Mouse (Mus musculus): ENCODE measurements around the gene Map1b. TPM values are rescaled to one million over a fixed set of nuclear protein-coding genes. Genes with fewer than 3 reads are reported as not detected.
A peak's percentile ranks its signal among the peaks of the same experiment; 100 is the strongest.

The Map1b gene
- polyA plus RNA-seq (2016; fragmentation: Nextera tagmentation; extraction: Ambion mirVana), result 1,306 and 1,372 TPM in 2 replicates

DNA sequence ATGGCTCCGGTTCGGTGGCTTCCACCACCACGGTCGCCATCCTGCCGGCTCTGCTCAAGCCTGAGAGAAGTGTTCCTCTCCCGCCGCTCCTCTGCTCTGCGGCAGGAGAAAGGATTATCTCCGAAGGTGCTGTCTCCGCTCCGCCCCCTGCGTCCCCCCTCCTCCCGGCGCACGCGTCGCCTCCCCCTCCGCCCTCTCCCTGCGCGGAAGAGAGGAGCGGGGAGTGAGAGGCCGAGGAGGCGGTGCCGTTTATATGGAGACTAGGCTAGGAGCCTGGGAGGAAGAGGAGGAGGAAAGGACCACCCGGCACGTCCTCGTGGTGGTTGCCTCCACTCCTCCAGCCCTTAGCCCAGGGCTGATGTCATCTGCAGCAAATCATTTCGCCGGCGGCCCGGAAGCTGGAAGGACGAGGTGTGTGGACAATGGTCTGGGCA is at the start of gene Map1b:
TSS of gene Map1b (minus strand) at position 93 of the 434 bp plus-strand sequence.
- peak within 1 kb of the TSS; percentile 62 for H3K4me2 ChIP-seq
- under 1% methylated on average over 22 of the region's 32 CpGs for WGBS
- no peaks in the 10 kb centered on the region for H3K27me3 ChIP-seq
- 0 out of 2 replicates have a peak, but pooled peaks cover 4% of the 10 kb centered on the region for H3K36me3 ChIP-seq (replicated peaks)
- H3K9me3 ChIP-seq, result no peaks in the 10 kb centered on the region
- peak; percentile 88 for ATAC-seq (ENCODE audit: low FRiP score)
- peak within 1 kb of the TSS; percentile 91 for H3K4me3 ChIP-seq (replicated peaks)
- peaks cover 25% of the 10 kb centered on the region for H3K4me1 ChIP-seq
- H3K27ac ChIP-seq, result peak within 1 kb of the TSS; percentile 99
- H3K9ac ChIP-seq, result peak within 1 kb of the TSS; percentile 91

DNA sequence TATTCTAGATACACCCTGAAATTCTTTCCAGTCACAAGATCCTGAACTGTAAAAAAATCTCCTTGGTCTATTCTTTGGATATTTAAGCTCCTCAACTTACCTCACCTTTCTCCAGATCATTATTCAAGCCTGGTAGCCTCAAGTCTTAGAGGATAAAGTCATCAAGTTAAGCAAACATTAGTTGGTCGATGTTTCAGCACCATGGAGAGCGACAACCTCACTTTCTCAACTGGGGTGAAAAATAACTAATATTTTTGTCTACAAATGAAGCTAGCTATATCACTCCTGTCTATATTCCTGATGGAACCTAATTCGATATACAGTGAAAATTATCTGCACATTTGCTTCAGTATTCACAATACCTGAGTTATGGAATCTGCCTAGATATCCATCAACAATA is 48.0 kb upstream of the Map1b start:
- no peaks in the 10 kb centered on the region for H3K9me3 ChIP-seq
- H3K4me1 ChIP-seq, result peaks cover 29% of the 10 kb centered on the region
- no peaks in the 10 kb centered on the region for H3K27me3 ChIP-seq
- no peak overlapping the region for H3K9ac ChIP-seq
- ATAC-seq (ENCODE audit: low FRiP score), result no peak
- WGBS, result 38% methylated on average over 3 of the region's 3 CpGs
- no peaks in the 10 kb centered on the region for H3K36me3 ChIP-seq (replicated peaks)
- no peak overlapping the region for H3K4me3 ChIP-seq (replicated peaks)
- H3K4me2 ChIP-seq, result no peak overlapping the region
- H3K27ac ChIP-seq, result no peak overlapping the region

DNA sequence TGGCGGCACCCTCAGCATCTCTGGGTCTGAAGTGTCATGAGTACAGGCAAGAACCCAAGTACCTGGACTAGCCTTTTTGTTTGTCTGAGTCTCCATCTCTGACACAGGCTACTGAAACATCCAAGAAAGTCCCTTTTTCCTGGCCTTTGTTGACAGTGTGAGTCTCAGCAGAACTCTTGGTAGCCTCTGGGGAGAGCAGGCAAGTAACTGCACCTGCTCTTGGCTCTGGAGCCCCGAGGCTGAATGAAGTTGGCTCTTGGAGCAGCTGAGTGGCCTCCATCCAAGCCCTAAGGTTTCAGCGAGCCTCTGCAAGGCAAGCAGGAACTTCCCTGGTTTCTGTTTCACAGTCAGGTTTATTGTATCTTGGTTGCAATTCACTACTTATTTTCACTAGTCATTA is 46.7 kb upstream of the Map1b start:
- no peak overlapping the region for H3K4me3 ChIP-seq (replicated peaks)
- no peak for ATAC-seq (ENCODE audit: low FRiP score)
- no peak overlapping the region for H3K9ac ChIP-seq
- 56% methylated on average over 3 of the region's 3 CpGs for WGBS
- H3K4me2 ChIP-seq, result no peak overlapping the region
- H3K4me1 ChIP-seq, result peaks cover 29% of the 10 kb centered on the region
- H3K36me3 ChIP-seq (replicated peaks), result no peaks in the 10 kb centered on the region
- no peak overlapping the region for H3K27ac ChIP-seq
- 0 out of 2 replicates have a peak, but pooled peaks cover 4% of the 10 kb centered on the region for H3K27me3 ChIP-seq
- H3K9me3 ChIP-seq, result no peaks in the 10 kb centered on the region

DNA sequence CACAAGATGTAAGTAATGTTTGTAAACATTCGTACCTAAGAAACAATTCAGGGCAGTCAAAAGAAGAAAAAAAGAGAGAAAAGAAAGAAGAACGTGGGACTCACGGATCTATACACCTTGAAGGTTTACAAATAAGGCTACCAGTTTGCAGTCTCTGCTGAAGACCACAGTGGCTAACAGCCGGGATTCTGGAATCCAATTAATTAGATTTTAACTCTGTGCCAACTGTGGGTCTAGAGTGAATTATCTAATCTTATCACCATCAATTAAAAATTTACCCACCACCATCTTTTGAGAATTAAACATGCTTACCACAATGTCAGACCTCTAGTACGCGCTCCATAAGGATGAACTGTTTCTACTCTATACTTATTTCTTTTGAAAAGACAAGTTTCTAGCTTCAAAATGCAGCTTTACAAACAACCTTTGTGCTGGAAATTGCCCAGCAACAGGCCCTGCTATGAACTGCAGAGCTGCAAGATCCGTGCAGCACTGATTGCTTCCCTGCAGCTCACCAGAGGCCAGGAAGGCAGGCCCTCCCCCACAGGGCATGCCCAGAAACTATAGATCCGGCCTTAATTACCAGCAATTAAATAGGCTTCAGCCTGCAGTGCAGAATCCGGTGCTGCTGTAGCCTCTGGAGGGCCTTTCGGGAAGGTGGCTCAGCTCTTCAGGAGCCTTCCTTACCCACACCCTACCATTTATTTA is 45.7 kb upstream of the Map1b start:
- Histone ChIP-seq H3K4me1 (peaks cover 29% of the 10 kb centered on the region), H3K4me2 (0 out of 2 replicates have a peak overlapping the region, but pooled peaks have one; percentile 10), H3K27me3 (0 out of 2 replicates have a peak, but pooled peaks cover 4% of the 10 kb centered on the region), H3K27ac (peak overlapping the region; percentile 74), H3K4me3 (replicated peaks) (no peak overlapping the region), H3K9ac (no peak overlapping the region), H3K36me3 (replicated peaks) (no peaks in the 10 kb centered on the region), H3K9me3 (no peaks in the 10 kb centered on the region)
- ATAC-seq (ENCODE audit: low FRiP score), result peak; percentile 84; the same call in 1 of the 2 replicates
- 18% methylated on average over 10 of the region's 10 CpGs for WGBS

DNA sequence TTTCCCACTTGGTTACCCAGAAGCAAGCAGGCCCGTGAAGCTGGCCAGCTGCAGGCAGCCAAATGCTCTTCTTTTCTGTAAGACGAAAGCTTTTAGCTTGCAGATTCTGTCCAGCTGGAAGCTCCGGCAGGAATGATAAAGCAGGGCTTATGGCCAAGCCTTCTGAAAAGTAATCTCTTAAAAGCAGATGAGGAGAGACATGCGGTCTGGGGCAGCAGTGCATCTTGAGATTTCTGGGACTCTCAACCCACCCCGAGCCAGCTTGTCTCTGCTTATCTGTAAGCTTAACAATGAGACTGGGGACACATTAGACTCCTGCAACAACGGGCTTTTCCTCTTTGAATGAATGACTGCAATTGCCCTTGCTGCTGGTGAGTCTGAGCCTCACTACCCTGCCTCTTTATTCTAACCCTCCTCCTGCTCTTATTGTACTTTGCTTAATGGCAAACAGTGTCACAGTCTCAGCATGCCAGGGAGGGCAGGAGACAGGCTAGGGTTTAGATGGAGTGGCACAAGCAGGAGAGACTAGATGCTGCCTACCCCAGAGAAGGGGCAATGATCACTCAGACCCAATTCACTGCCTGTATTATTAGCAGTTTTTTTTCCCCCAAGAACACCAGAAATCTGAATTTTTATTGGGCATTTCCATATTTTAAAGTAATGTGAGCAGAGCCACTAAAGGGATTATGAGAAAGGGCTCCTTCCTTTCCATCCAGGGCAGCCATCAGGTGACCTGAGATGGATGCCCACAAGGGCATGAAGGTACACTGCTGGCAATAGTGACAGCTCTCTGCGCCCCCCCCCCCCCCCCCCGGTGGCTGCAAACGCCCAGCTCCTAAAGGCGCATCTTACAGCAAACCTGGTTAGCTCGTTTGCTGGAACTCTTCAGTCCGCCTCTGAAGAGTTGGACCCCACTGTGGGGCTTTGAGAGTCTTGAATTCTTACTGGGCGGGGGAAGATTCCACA is 44.6 kb upstream of the Map1b start:
- H3K27me3 ChIP-seq, result 0 out of 2 replicates have a peak, but pooled peaks cover 4% of the 10 kb centered on the region
- H3K36me3 ChIP-seq (replicated peaks), result no peaks in the 10 kb centered on the region
- H3K4me1 ChIP-seq, result peaks cover 29% of the 10 kb centered on the region
- H3K4me2 ChIP-seq, result no peak overlapping the region
- WGBS, result 30% methylated on average over 10 of the region's 13 CpGs
- no peak overlapping the region for H3K4me3 ChIP-seq (replicated peaks)
- ATAC-seq (ENCODE audit: low FRiP score), result peak; percentile 49; the same call in 1 of the 2 replicates
- H3K27ac ChIP-seq, result peak overlapping the region; percentile 74
- no peaks in the 10 kb centered on the region for H3K9me3 ChIP-seq
- no peak overlapping the region for H3K9ac ChIP-seq

DNA sequence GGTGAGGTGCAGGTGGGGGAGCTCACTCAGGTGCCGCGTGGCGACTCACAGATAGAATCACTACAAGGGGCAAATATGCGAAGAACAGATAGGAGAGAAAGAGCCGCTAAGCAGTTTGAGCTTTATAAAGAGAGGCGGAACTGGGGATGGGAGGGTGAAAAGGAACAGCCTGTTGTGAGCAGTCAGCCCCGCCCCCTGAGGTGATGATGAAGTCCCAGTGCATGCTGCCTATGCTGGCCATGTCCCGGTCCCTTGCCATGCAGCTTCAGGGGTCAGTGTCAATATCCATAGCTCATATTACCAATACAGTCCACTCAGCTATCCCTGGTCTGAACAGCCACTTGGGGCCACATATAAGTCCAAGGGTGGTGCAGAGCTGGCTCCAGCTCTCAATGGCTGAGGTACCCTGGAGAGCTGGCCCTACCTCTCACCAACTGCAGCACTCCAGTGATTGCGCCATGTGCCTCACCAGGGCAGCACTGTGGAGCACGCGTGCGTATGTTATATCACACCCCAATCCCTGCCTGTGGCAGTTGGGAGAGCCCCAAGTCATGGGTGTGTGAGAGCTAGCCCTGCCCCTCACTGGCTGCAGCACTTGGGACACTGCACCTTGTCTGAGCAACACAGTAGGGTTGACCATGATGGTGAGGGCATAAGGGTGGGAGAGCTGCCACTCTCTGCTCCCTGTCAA is 42.0 kb upstream of the Map1b start:
- no peak for ATAC-seq (ENCODE audit: low FRiP score)
- no peak overlapping the region for H3K9ac ChIP-seq
- H3K4me1 ChIP-seq, result peaks cover 34% of the 10 kb centered on the region
- 65% methylated on average over 12 of the region's 12 CpGs for WGBS
- H3K4me2 ChIP-seq, result no peak overlapping the region
- H3K27ac ChIP-seq, result no peak overlapping the region
- no peak overlapping the region for H3K4me3 ChIP-seq (replicated peaks)
- no peaks in the 10 kb centered on the region for H3K36me3 ChIP-seq (replicated peaks)
- H3K9me3 ChIP-seq, result no peaks in the 10 kb centered on the region
- H3K27me3 ChIP-seq, result 0 out of 2 replicates have a peak, but pooled peaks cover 4% of the 10 kb centered on the region

DNA sequence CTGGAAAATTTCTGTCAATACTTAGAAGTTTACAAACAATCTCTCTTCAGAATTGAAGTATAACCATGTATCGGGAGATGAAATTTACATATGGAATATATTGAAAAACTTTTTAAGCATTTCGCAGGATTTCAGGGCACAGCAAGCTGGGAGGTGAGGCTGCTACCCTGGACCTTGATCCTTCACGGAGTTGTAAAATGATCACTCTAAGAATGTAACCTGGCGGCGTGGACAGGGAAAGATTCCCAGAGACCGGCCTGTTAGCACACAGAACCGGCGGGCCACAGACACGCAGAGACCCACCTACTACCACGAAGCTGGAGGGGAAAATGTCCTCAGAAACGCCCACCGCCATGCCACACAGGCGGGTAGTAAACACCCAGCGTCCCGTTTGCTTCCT is 41.5 kb upstream of the Map1b start:
- no peak for ATAC-seq (ENCODE audit: low FRiP score)
- WGBS, result 74% methylated on average over 15 of the region's 15 CpGs
- no peak overlapping the region for H3K27ac ChIP-seq
- peaks cover 30% of the 10 kb centered on the region for H3K4me1 ChIP-seq
- no peak overlapping the region for H3K4me2 ChIP-seq
- no peaks in the 10 kb centered on the region for H3K36me3 ChIP-seq (replicated peaks)
- no peak overlapping the region for H3K9ac ChIP-seq
- 0 out of 2 replicates have a peak, but pooled peaks cover 4% of the 10 kb centered on the region for H3K27me3 ChIP-seq
- H3K9me3 ChIP-seq, result no peaks in the 10 kb centered on the region
- H3K4me3 ChIP-seq (replicated peaks), result no peak overlapping the region

DNA sequence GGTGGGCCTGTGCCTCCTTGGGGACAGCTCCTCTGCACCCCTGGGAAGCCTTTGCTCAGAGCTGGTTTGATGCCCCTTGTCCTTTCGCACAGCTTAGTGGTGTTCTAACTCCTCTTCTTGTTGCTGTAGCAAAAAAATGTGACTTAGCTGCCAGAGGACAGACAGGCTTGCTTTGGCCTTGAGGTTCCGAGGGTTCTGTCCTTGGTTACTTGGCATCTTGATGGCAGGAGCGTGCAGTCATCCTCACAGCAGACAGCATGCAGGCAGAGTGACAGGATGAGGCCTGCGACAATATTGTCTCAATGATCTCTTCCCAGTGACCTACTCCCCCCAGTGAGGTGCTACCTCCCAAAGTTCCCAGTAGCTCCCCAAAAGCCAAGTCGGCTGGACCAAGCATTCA is 41.0 kb upstream of the Map1b start:
- H3K27ac ChIP-seq, result no peak overlapping the region
- H3K4me3 ChIP-seq (replicated peaks), result no peak overlapping the region
- no peak overlapping the region for H3K9ac ChIP-seq
- no peak overlapping the region for H3K4me2 ChIP-seq
- H3K36me3 ChIP-seq (replicated peaks), result no peaks in the 10 kb centered on the region
- WGBS, result 94% methylated on average over 5 of the region's 5 CpGs
- H3K27me3 ChIP-seq, result 0 out of 2 replicates have a peak, but pooled peaks cover 4% of the 10 kb centered on the region
- H3K4me1 ChIP-seq, result peaks cover 25% of the 10 kb centered on the region
- H3K9me3 ChIP-seq, result no peaks in the 10 kb centered on the region
- no peak for ATAC-seq (ENCODE audit: low FRiP score)

DNA sequence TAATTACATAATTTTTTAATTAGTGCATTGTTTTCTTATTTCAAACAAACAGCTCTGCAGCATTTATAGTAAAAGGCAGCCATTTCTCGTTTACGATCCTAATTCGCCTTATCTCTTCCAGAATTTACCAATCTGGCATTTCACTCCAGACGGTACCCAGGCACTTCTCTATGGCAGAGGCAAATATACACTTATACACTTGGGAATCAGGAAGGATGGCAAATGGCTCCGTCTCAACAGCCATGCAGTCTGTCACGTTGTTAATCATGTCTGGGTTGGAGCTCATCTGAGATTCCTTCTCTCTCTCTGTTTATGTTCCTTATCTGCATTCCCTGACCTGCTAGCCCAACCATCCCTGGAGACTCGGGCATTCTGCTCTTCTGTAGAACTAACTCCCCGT is 38.6 kb upstream of the Map1b start:
- Histone ChIP-seq H3K27ac (no peak overlapping the region), H3K36me3 (replicated peaks) (no peaks in the 10 kb centered on the region), H3K4me2 (no peak overlapping the region), H3K9ac (no peak overlapping the region), H3K4me1 (peaks cover 16% of the 10 kb centered on the region), H3K27me3 (0 out of 2 replicates have a peak, but pooled peaks cover 4% of the 10 kb centered on the region), H3K4me3 (replicated peaks) (no peak overlapping the region), H3K9me3 (no peaks in the 10 kb centered on the region)
- 81% methylated on average over 8 of the region's 8 CpGs for WGBS
- ATAC-seq (ENCODE audit: low FRiP score), result no peak

DNA sequence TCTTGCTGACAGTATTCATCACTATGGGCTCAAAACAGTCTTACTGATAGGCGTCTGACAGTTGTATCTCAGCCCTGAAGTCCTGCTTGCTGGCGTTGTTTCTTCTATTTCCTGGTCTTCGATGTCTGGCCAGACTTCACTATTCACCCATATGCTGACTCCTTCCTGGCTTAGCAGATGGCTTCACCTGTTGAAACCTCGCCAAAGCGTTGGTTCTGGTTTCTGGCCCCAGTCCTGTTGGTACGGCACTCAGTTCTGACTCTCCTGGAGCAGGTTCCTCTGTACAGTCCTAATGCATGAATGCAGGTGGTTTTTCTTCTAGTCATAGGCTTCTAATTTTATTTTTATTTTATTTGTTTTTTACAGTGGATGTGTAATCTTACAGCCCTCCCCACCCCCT is 38.1 kb upstream of the Map1b start:
- H3K27me3 ChIP-seq, result 0 out of 2 replicates have a peak, but pooled peaks cover 4% of the 10 kb centered on the region
- no peaks in the 10 kb centered on the region for H3K36me3 ChIP-seq (replicated peaks)
- no peak for ATAC-seq (ENCODE audit: low FRiP score)
- 87% methylated on average over 6 of the region's 6 CpGs for WGBS
- H3K9me3 ChIP-seq, result no peaks in the 10 kb centered on the region
- no peak overlapping the region for H3K4me2 ChIP-seq
- H3K4me3 ChIP-seq (replicated peaks), result no peak overlapping the region
- no peak overlapping the region for H3K27ac ChIP-seq
- H3K9ac ChIP-seq, result no peak overlapping the region
- peaks cover 21% of the 10 kb centered on the region for H3K4me1 ChIP-seq

DNA sequence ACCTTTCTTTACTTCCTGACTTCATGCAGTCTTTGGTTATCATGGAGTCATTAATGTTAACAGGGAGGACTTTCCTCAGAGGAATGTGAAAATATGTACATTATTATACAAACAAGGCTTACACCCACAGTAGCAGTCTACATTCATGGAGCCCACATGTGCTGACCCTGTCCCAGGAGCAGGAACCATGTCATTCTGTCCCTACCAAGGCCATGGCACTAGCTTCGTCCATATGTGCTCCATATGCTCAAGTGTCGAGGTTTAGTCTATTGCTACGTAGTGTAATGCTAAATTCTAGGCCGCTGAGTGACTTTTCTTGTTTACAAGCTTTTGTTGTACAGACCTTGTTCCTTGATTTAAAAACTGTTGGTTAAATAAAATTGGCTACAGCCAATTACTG is 36.0 kb upstream of the Map1b start:
- WGBS, result 96% methylated on average over 4 of the region's 4 CpGs
- H3K9me3 ChIP-seq, result no peaks in the 10 kb centered on the region

More for the DNA sequence above, 36.0 kb upstream of the Map1b start:
- no peak overlapping the region for H3K27ac ChIP-seq
- no peaks in the 10 kb centered on the region for H3K27me3 ChIP-seq
- H3K36me3 ChIP-seq (replicated peaks), result no peaks in the 10 kb centered on the region
- H3K9ac ChIP-seq, result no peak overlapping the region
- ATAC-seq (ENCODE audit: low FRiP score), result no peak
- H3K4me3 ChIP-seq (replicated peaks), result no peak overlapping the region
- H3K4me2 ChIP-seq, result no peak overlapping the region
- H3K4me1 ChIP-seq, result peaks cover 29% of the 10 kb centered on the region

Measured in forebrain, embryonic 12.5 days (tissue).